Mouse (Mus musculus): Measurements from ENCODE around the gene Gm14393. TPM values are rescaled to one million over a fixed set of nuclear protein-coding genes. Genes with fewer than 3 reads are reported as not detected.
"Not testable (repeated sequence)": the region's sequence is repeated elsewhere in the genome, so short reads cannot be mapped to it uniquely, and the experiment has no call there.

The Gm14393 gene
- polyA plus RNA-seq (2016; fragmentation: Nextera tagmentation; extraction: Ambion mirVana): 0.81 TPM in 1 of 2 replicates, not detected in the other

- not testable (repeated sequence) for H3K9me3 ChIP-seq; H3K27me3 ChIP-seq (replicated peaks; ENCODE audit: low read depth, poor library complexity, severe bottlenecking); H3K4me3 ChIP-seq; DNase-seq (ENCODE audit: low spot score); H3K27ac ChIP-seq (replicated peaks); H3K4me1 ChIP-seq; H3K36me3 ChIP-seq (replicated peaks)
- 72% methylated on average over 1 of the region's 1 CpGs for WGBS
Measured at GRCm38 (mm10) chr2:175067681-175068261, at the start of gene Gm14393. Gene Gm14393 (minus strand): TSS chr2:175067781.

GRCm38 (mm10) chr2:175044268-175044667 lies 23.3 kb downstream of the Gm14393 start:
- not testable (repeated sequence) for H3K4me3 ChIP-seq; H3K27me3 ChIP-seq (replicated peaks; ENCODE audit: low read depth, poor library complexity, severe bottlenecking); H3K9me3 ChIP-seq; H3K27ac ChIP-seq (replicated peaks); H3K4me1 ChIP-seq; H3K36me3 ChIP-seq (replicated peaks); DNase-seq (ENCODE audit: low spot score)
- 96% methylated on average over 27 of the region's 27 CpGs for WGBS

Other genes starting within 250 kb of the Gm14393 start
- gene Gm14444, start 57.5 kb downstream of the Gm14393 start, polyA plus RNA-seq (2016; fragmentation: Nextera tagmentation; extraction: Ambion mirVana): 0.11 TPM in 1 of 2 replicates, not detected in the other
- gene Gm14399, start 74.2 kb upstream of the Gm14393 start, polyA plus RNA-seq (2016; fragmentation: Nextera tagmentation; extraction: Ambion mirVana): 7.0 and 7.1 TPM in 2 replicates
- 0.67 and 0.84 TPM in 2 replicates for gene Gm14443, start 108.1 kb upstream of the Gm14393 start, polyA plus RNA-seq (2016; fragmentation: Nextera tagmentation; extraction: Ambion mirVana)
- gene Gm14391, start 139.1 kb upstream of the Gm14393 start, polyA plus RNA-seq (2016; fragmentation: Nextera tagmentation; extraction: Ambion mirVana): 7.1 and 11.5 TPM in 2 replicates
- gene Gm14440, start 207.3 kb upstream of the Gm14393 start, polyA plus RNA-seq (2016; fragmentation: Nextera tagmentation; extraction: Ambion mirVana): 5.5 and 6.8 TPM in 2 replicates

Measured in embryonic facial prominence, embryonic 10.5 days (tissue).